Mouse (Mus musculus): Measurements from ENCODE around the gene Frmd5. TPM values are rescaled to one million over a fixed set of nuclear protein-coding genes. Genes with fewer than 3 reads are reported as not detected.
"Not testable (repeated sequence)": the region's sequence is repeated elsewhere in the genome, so short reads cannot be mapped to it uniquely, and the experiment has no call there.

The Frmd5 gene
- total RNA-seq, 2 experiments from 2014 or later, result 33.5 to 37.9 TPM

GRCm38 (mm10) chr2:121583468-121584116, 223.3 kb downstream of the Frmd5 start:
- DNase-seq (ENCODE audit: low spot score in 2 of 2), result no peak

- peak in 1 of 2 experiments; percentile 54 for DNase-seq (ENCODE audit: low spot score in 2 of 2)
Observed at GRCm38 (mm10) chr2:121582809-121583376, 224.0 kb downstream of the Frmd5 start.

GRCm38 (mm10) chr2:121575741-121576201, 231.1 kb downstream of the Frmd5 start:
- no peak for DNase-seq (ENCODE audit: low spot score in 2 of 2)

GRCm38 (mm10) chr2:121574066-121574630, 232.7 kb downstream of the Frmd5 start:
- no peak for DNase-seq (ENCODE audit: low spot score in 2 of 2)

- peak; percentile 83 to 93 for DNase-seq (ENCODE audit: low spot score in 2 of 2)
Observed at GRCm38 (mm10) chr2:121571780-121572179, 235.1 kb downstream of the Frmd5 start.

GRCm38 (mm10) chr2:121570999-121571655, 235.8 kb downstream of the Frmd5 start:
- peak in 1 of 2 experiments; percentile 52 for DNase-seq (ENCODE audit: low spot score in 2 of 2)

GRCm38 (mm10) chr2:121570049-121570448, 236.8 kb downstream of the Frmd5 start:
- DNase-seq (ENCODE audit: low spot score in 2 of 2), result no peak

GRCm38 (mm10) chr2:121565911-121566310, 241.0 kb downstream of the Frmd5 start:
- no peak for DNase-seq (ENCODE audit: low spot score in 2 of 2)

- DNase-seq (ENCODE audit: low spot score in 2 of 2), result no peak
Observed at GRCm38 (mm10) chr2:121563117-121563516, 243.8 kb downstream of the Frmd5 start.

GRCm38 (mm10) chr2:121551271-121551670, 255.6 kb downstream of the Frmd5 start:
- DNase-seq (ENCODE audit: low spot score in 2 of 2), result no peak

- DNase-seq (ENCODE audit: low spot score in 2 of 2), result no peak
Observed at GRCm38 (mm10) chr2:121549630-121550029, 257.3 kb downstream of the Frmd5 start.

GRCm38 (mm10) chr2:121544829-121545228, 262.1 kb downstream of the Frmd5 start:
- no peak for DNase-seq (ENCODE audit: low spot score in 2 of 2)

- DNase-seq (ENCODE audit: low spot score in 2 of 2), result no peak
Observed at GRCm38 (mm10) chr2:121525056-121525455, 281.8 kb downstream of the Frmd5 start.

- DNase-seq (ENCODE audit: low spot score in 2 of 2), result not testable (repeated sequence)
Observed at GRCm38 (mm10) chr2:121522830-121523229, 284.1 kb downstream of the Frmd5 start.

GRCm38 (mm10) chr2:121522006-121522405, 284.9 kb downstream of the Frmd5 start:
- DNase-seq (ENCODE audit: low spot score in 2 of 2), result no peak

GRCm38 (mm10) chr2:121518711-121519110, 288.2 kb downstream of the Frmd5 start:
- DNase-seq (ENCODE audit: low spot score in 2 of 2), result not testable (repeated sequence)

GRCm38 (mm10) chr2:121518106-121518505, 288.8 kb downstream of the Frmd5 start:
- DNase-seq (ENCODE audit: low spot score in 2 of 2), result no peak

- DNase-seq (ENCODE audit: low spot score in 2 of 2), result no peak
Observed at GRCm38 (mm10) chr2:121514211-121514610, 292.7 kb downstream of the Frmd5 start.

- DNase-seq (ENCODE audit: low spot score in 2 of 2), result not testable (repeated sequence)
Observed at GRCm38 (mm10) chr2:121512991-121513765, 293.7 kb downstream of the Frmd5 start.

GRCm38 (mm10) chr2:121511401-121511800, 295.5 kb downstream of the Frmd5 start:
- DNase-seq (ENCODE audit: low spot score in 2 of 2), result no peak

- DNase-seq (ENCODE audit: low spot score in 2 of 2), result peak; percentile 19 to 48
Observed at GRCm38 (mm10) chr2:121509584-121509983, 297.3 kb downstream of the Frmd5 start.
